Mouse (Mus musculus) layer of hippocampus, postnatal 14 days (tissue): ENCODE data around the gene Kcnt2. TPM values are rescaled to one million over a fixed set of nuclear protein-coding genes. Genes with fewer than 3 reads are reported as not detected.

Source experiments
- DNase-seq, 2 experiments: peaks; one replicate each; pipeline ENCODE4 v3.0.0; 2021 to 2022; ENCODE audit warnings: low spot score in 2 of 2, mixed read lengths in 1 of 2
- total RNA-seq, 2 experiments: library from RNA; stranded (reverse); gene quantifications; 2 replicates each; pipeline ENCODE4 v1.2.3; 2021

Kcnt2 gene
- total RNA-seq, 2 experiments from 2014 or later: 28.3 to 31.5 TPM

- no peak for DNase-seq
Observed at GRCm38 (mm10) chr1:140373532-140373931, 127.6 kb downstream of the Kcnt2 start.

DNA sequence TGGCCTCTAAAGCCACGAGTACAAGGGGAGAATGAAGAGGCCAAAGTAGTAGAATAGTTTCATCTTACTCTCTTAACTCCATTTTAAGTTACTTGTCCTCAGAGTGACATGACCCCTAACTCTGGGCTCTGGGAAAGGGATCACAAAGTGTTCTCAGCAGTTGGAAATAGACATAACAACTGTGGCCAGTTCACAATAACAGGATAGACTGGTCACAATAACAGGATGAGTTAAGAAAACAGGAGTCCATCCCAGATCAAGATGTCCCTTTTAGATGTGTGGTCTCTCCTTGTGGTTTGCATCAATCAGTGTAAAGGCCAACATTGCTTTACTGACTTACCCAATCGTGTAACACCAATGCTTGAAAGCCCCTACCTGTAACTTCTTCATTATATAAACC, 132.8 kb downstream of the Kcnt2 start:
- no peak for DNase-seq

- DNase-seq: no peak
Observed at GRCm38 (mm10) chr1:140379526-140379925, 133.6 kb downstream of the Kcnt2 start.

DNA sequence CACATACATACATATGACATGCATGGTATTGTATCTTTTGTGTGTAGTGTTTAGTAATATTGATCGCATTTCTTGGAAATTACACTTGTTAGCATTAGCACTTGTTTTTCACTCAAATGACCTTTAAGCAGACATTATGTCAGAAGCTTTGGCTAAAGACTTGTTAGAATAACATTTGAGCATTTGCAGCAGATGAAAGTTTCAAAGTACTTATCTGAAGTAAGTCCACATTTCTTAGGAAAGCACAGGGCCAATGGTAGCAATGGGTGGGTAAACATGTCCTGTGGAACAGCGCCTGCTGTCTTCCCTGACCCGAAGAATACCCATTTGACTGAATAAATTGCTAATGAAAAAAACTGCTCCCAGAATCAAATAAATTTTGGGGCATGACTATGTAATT, 135.1 kb downstream of the Kcnt2 start:
- no peak for DNase-seq

GRCm38 (mm10) chr1:140390301-140390700, 144.3 kb downstream of the Kcnt2 start:
- DNase-seq: no peak

DNA sequence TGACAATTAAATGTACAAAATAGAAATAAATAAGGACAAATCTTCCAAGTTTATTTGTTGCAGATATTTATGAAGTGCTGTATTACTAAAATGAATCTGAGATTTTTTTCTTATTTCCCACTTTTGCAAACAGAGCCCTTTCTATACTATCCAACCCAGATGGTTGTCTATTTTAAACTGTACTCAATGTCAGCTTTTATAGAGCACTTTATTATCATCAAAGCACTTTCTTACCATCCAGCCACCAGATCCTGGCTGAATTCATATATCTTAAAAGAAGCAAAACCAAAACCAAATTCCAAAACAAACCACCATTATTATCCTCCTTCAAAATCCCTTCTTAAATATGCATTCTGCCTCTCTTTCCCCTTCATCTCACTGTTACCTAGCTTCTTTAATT, 151.8 kb downstream of the Kcnt2 start:
- no peak for DNase-seq

DNA sequence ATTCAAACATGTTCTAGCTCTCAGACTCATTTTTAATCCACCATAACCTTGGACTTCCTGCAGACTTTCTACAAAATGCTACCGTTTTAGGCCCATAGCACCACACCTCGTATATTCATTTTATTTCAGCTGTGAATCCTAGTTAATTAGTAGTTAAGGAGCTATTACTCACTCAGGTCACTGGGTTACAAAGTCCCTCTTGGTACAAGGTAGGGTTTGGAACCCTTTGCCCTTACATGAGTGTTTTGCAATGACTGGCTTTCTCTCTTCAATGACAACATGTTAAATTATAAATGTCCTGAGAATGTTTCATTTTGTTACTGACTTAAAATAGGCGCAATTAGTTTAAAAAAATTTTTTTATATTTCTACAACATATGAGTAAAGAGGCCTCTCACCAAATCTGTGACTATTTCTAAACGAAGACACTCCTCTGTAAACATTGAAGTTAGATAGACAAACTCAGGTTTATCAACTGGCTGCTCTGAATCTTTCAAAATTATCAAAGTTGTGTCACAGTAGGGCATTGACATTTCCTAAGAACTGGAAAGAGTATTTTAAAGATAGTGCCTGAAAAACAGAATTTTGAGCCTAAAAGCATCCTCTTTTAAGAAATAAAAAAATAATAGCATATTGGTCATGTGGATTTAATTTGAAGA, 160.8 kb downstream of the Kcnt2 start:
- no peak for DNase-seq

DNA sequence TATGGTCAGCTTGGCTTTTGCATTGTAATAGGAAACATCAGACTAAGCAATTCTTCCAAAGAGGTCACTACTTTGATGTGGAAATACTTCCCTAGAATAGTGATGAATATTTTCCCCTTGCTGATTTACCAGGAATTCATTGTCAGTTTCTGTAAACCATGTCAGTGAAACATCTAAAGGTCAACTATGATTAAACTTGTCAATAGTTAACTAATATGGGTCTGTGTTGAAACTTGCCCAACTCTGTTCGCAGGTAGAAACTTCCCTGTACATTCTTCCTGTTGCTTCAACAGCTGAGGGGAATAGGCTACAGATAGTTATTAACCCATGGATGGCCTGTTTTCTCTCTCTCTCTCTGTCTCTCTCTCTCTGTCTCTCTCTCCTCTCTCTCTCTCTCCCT, 169.8 kb downstream of the Kcnt2 start:
- no peak for DNase-seq

GRCm38 (mm10) chr1:140422954-140423353, 177.0 kb downstream of the Kcnt2 start:
- DNase-seq: no peak

DNA sequence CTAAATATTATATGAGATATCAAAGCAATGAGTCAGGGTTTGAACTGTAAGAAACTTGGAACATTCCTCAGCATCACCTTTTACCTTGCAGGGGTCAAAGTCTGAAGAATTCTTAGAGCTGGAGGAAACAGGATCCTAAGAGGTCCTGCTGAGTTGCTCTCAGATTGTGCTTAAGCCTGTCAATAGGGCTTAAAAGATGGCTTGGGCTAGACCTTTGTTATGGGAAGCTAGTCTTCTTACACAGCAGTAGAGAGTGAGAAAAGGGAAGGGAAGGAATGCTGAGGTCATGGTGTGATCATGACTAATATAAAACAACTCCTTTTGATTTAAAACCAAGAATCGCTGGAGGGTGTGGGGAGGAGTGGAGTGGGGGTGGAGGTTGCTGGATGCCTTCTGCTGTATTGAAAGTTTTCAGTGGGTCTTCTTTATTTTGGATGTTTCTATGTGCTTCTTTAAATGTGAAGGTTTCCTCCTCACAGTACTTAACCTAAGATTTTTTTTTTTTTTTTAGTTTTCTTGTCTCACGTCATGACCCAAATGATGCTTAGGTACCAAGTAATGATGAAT, 183.4 kb downstream of the Kcnt2 start:
- DNase-seq: no peak

DNA sequence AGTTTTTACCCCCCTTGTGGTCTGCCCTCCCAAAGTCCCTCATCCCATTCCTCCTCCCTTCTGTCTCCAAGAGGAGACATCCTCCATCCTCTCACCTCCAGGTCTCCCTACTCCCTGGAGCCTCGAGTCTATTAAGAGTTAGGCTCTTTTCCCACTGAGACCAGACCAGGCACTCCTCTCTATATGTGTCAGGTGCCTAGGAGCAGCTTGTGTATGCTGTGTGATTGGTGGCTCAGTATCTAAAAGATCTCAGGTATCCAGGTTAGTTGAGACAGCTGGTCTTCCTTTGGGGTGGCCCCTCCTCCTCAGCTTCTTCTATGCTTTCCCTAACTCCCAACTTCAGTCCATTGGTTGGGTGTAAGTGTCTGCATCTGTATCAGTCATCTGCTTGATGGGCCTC, 186.1 kb downstream of the Kcnt2 start:
- no peak for DNase-seq

DNA sequence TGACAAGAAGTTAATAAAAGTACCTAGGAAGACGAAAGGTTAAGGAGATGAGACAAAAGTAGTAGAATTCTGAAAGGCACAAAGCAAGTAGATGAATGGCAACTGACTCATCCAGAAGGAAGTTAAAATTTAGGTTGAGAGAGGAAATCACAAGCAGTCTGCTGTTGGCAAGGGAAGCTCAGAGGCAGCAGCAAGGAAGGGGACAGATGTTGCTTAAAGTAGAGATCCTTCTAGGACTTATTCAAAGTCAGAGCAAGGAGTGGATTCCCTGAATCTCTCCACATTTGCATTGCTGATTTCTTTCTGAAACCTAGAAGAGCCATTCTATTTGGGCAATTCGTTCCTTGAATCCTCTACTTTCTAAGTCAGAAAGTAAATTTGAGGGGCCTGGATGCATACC, 188.8 kb downstream of the Kcnt2 start:
- DNase-seq: no peak

DNA sequence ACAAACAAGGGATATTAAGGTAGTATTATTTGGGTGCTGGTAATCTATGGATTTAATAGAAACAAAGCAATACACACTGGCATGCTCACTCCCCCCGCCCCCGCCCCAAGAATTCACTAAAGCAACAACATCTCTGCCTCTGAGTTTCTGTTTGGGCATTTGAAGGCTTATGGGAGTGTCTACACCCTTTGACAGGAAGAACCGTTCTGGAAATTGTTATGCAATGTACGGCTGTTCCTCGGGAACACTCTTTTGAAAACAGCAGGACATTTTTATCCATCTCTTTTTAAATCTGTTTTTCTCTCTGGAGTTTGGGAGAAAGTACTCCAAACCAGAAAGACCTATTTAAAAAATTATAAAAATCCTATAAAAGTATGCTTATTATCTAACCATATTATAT, 192.2 kb downstream of the Kcnt2 start:
- DNase-seq: no peak

- no peak for DNase-seq
Observed at GRCm38 (mm10) chr1:140443904-140444303, 197.9 kb downstream of the Kcnt2 start.

DNA sequence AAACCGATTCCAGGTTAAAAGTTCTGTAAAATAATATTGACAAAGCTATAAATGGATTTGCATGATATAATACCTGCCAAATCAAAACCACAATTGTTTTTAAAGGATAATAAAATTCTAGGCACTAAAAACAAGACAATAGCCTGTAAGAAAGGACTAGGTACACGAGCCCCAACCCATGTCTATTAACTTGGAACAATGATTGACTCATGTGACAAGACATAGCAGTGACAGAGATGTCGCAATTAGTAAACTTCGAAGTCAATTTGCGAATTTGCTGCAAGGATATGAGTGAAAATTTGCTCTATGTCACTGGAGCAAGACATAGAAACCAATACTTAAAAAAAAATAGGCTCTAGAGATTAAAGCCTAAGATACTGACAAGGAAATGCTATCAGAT, 198.4 kb downstream of the Kcnt2 start:
- no peak for DNase-seq

DNA sequence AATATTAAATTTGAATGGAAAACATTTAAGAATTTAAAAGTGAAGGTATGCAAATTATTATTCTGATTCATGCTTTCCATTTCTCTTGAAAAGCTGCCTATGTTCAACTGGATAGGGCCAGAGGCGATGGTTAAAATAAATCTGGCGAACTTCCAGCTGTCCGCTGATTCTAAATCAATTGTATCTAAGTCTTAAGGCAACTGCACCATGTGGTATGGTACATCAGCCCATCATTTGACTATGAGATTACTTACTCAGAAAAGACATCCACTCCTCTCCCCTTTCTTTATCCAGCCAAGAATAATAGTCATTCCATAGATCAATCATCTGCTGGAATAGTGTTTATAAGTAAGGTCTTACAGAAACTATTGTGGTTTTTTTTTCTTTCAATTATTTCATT, 205.5 kb downstream of the Kcnt2 start:
- DNase-seq: no peak

GRCm38 (mm10) chr1:140451924-140452323, 206.0 kb downstream of the Kcnt2 start:
- DNase-seq: no peak

DNA sequence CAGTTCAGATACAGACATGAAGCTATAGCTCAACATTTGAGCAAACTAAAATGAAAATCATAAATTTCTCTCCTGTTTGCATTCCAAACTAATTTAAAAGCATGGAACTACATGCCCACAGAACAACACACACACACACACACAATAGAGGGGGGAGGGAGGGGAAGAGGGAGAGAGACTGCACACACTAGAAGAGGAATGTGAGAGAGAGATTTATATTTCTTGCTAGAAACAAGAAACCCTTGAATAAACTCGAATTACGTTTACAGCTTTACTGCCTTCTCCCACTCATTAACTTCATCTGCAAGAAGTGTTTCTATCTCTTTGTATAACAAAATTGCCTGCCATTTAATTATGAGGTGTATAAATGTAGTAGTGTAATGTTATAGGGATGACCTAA, 209.9 kb downstream of the Kcnt2 start:
- no peak for DNase-seq

DNA sequence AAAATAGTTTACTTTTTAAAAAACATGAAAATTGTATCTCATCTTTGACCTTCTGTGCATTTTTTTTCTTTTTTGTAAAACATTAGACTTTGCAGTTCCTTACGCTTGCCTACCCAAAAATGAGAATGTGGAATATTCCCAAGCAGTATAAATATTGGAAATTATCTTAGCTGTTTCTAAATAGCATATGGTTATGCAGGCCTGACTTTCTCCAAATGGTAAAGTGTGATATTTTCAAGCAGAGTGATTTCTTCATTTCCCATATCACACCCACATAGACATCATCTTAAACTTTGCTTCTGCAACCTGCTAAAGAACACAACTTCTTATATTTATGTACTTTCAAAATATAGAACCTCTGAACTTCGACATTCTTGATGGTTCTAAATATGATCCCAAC, 210.9 kb downstream of the Kcnt2 start:
- no peak for DNase-seq

DNA sequence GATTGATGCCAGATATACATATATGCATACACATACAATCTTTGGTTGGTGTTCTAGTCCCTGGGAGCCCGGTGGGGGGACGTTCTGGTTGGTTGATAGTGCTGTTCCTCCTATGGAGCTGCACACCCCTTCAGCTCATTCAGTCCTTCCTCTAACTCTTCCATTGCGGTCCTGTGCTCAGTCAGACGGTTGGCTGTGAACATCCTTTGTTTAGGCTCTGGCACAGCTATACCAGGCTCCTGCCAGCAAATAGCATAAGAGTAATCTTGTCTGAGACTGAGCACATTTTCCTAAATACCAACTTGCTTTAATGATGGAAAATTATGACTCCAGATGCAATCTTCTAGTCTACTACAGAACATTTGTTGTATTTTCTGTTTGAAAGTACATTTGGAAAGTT, 222.4 kb downstream of the Kcnt2 start:
- no peak for DNase-seq

GRCm38 (mm10) chr1:140469586-140469985, 223.6 kb downstream of the Kcnt2 start:
- DNase-seq: no peak

- DNase-seq: peak; percentile 4 to 67
Observed at GRCm38 (mm10) chr1:140476921-140477320, 231.0 kb downstream of the Kcnt2 start.

GRCm38 (mm10) chr1:140484016-140484415, 238.1 kb downstream of the Kcnt2 start:
- DNase-seq: no peak
